Comparison of ENCODE assay signal across 22 mouse cellular contexts in the genomic region with DNA sequence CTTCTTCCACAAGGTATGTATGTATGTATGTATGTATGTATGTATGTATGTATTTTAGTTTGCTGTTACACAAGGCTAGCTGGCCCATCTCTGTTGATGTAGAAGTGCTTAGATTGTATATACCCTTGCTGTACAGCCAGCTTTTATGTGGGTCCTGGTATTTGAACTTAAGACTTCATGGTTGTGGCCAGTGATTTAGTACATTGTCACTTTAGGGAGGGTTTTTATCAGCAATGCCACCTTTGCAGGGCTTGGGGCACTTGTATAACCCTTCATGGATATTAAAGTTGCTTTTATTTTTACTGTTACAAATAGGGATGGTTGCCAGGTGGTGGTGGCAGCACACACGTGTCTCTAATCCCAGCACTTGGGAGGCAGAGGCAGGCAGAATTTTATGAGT. TPM values are rescaled to one million over a fixed set of nuclear protein-coding genes. Genes with fewer than 3 reads are reported as not detected.
DNase-seq lines count a peak whose midpoint lies in the region; ATAC-seq and TF ChIP-seq lines count a peak whose summit lies in the region.
"Had no signal": no experiment of that assay in that cellular context is flagged by ENCODE, and none has a peak within 500 bp of the region (broad histone marks: within the 10 kb centered on the region; RNA-seq: fewer than 3 reads in every experiment).

No protein-coding gene starts in this region.

- no peak for ATAC-seq in heart, embryonic 11.5 days (replicated peaks; ENCODE audit: insufficient number of reproducible peaks, low FRiP score, low TSS enrichment)
- ATAC-seq in liver, embryonic 16.5 days (ENCODE audit: low read depth), result no peak
- ATAC-seq in kidney, embryonic 14.5 days (ENCODE audit: low FRiP score, low TSS enrichment), result no peak
- no peak for ATAC-seq in megakaryocyte, adult 5-6 weeks (ENCODE audit: poor library complexity, severe bottlenecking)
- ATAC-seq: midbrain, embryonic 13.5 days had no signal

- peaks cover 66% of the 10 kb centered on the region for H3K4me1 ChIP-seq in heart, embryonic 10.5 days
- peaks cover 40% of the 10 kb centered on the region for H3K4me1 ChIP-seq in heart, embryonic 11.5 days (ENCODE audit: control insufficient read depth, insufficient read depth, low read length)
- peaks cover 64% of the 10 kb centered on the region for H3K4me1 ChIP-seq in E14TG2a.4 (replicated peaks; ENCODE audit: low read depth, low read length)
- H3K4me1 ChIP-seq in embryonic fibroblast, embryonic 13.5 days (ENCODE audit: control insufficient read depth, insufficient read depth, low read length), result peaks cover 7% of the 10 kb centered on the region; the same call in 1 of the 2 replicates
- H3K4me1 ChIP-seq in liver, embryonic 16.5 days (ENCODE audit: control insufficient read depth, low read depth, low read length), result peaks cover 67% of the 10 kb centered on the region
- H3K4me1 ChIP-seq in kidney, embryonic 14.5 days (ENCODE audit: control insufficient read depth, insufficient read depth, low read length), result peaks cover 25% of the 10 kb centered on the region

- no peak overlapping the region for H3K4me2 ChIP-seq in heart, embryonic 11.5 days
- H3K4me2 ChIP-seq in liver, embryonic 16.5 days (ENCODE audit: low read depth, low read length), result peak overlapping the region; percentile 79
- H3K4me2 ChIP-seq in kidney, embryonic 14.5 days (replicated peaks; ENCODE audit: low read depth, low read length), result no peak overlapping the region
- H3K4me2 ChIP-seq: hindbrain, embryonic 12.5 days had no signal

- no peaks in the 10 kb centered on the region for H3K9me3 ChIP-seq in heart, embryonic 10.5 days
- H3K9me3 ChIP-seq in heart, embryonic 11.5 days (replicated peaks; ENCODE audit: control insufficient read depth, low read length), result no peaks in the 10 kb centered on the region
- H3K9me3 ChIP-seq in E14TG2a.4 (ENCODE audit: low read length), result no peaks in the 10 kb centered on the region
- H3K9me3 ChIP-seq in liver, embryonic 16.5 days (replicated peaks; ENCODE audit: control insufficient read depth, low read length), result no peaks in the 10 kb centered on the region
- no peaks in the 10 kb centered on the region for H3K9me3 ChIP-seq in kidney, embryonic 14.5 days (ENCODE audit: control insufficient read depth, low read length)
- H3K9me3 ChIP-seq: forebrain, embryonic 10.5 days; hindbrain, embryonic 12.5 days; midbrain, embryonic 13.5 days had no signal

- TF ChIP-seq CTCF in E14TG2a.4 (conservative IDR thresholded peaks at IDR 0.05; ENCODE audit: low read length), result no peak
- TF ChIP-seq CTCF in embryonic fibroblast, embryonic 13.5 days (IDR thresholded peaks at IDR 0.05; ENCODE audit: borderline replicate concordance, insufficient read depth, low read length), result no peak

- WGBS in heart, embryonic 10.5 days, result 68% methylated on average over 1 of the region's 1 CpGs
- 68% methylated on average over 1 of the region's 1 CpGs for WGBS in heart, embryonic 11.5 days (ENCODE audit: insufficient replicate concordance)
- WGBS in liver, embryonic 16.5 days (ENCODE audit: insufficient replicate concordance), result 18% methylated on average over 1 of the region's 1 CpGs
- 68% methylated on average over 1 of the region's 1 CpGs for WGBS in kidney, embryonic 14.5 days

- H3K27ac ChIP-seq in heart, embryonic 10.5 days, result peak overlapping the region; percentile 95; the same call in 1 of the 2 replicates
- H3K27ac ChIP-seq in heart, embryonic 11.5 days (ENCODE audit: low read depth, low read length), result no peak overlapping the region
- H3K27ac ChIP-seq in embryonic fibroblast, embryonic 13.5 days (ENCODE audit: insufficient read depth, low read length), result peak overlapping the region; percentile 94; the same call in 1 of the 2 replicates
- peak overlapping the region; percentile 98 for H3K27ac ChIP-seq in liver, embryonic 16.5 days (ENCODE audit: low read length)
- no peak overlapping the region for H3K27ac ChIP-seq in kidney, embryonic 14.5 days (ENCODE audit: low read depth, low read length)
- H3K27ac ChIP-seq: hindbrain, embryonic 12.5 days; midbrain, embryonic 13.5 days had no signal

- DNase-seq in heart, embryonic 10.5 days (ENCODE audit: low spot score), result no peak
- DNase-seq in kidney, adult 11 months, result no peak
- DNase-seq: adrenal gland, postnatal 25 days; cerebellum, postnatal 36 days; gastrocnemius, postnatal 10 days; kidney, postnatal 25 days; layer of hippocampus, adult 9-11 months; lung, adult 18-20 months; lung, postnatal 4 days had no signal

- peaks cover 19% of the 10 kb centered on the region for H3K36me3 ChIP-seq in heart, embryonic 10.5 days
- H3K36me3 ChIP-seq in heart, embryonic 11.5 days (ENCODE audit: control insufficient read depth, insufficient read depth, low read length), result no peaks in the 10 kb centered on the region; the same call in 1 of the 2 replicates
- peaks cover 61% of the 10 kb centered on the region for H3K36me3 ChIP-seq in E14TG2a.4 (ENCODE audit: insufficient read depth, low read length)
- H3K36me3 ChIP-seq in liver, embryonic 16.5 days (ENCODE audit: control insufficient read depth, insufficient read depth), result peaks cover 12% of the 10 kb centered on the region
- no peaks in the 10 kb centered on the region; the same call in 1 of the 2 replicates for H3K36me3 ChIP-seq in kidney, embryonic 14.5 days (ENCODE audit: control insufficient read depth, insufficient read depth, low read length)
- H3K36me3 ChIP-seq: midbrain, embryonic 13.5 days had no signal

- no peak overlapping the region for H3K9ac ChIP-seq in heart, embryonic 11.5 days (ENCODE audit: low read depth, low read length)
- no peak overlapping the region; the same call in 1 of the 2 replicates for H3K9ac ChIP-seq in liver, embryonic 16.5 days (ENCODE audit: low read depth, low read length)
- H3K9ac ChIP-seq in kidney, embryonic 14.5 days (ENCODE audit: low read depth, low read length), result no peak overlapping the region
- H3K9ac ChIP-seq: hindbrain, embryonic 12.5 days had no signal

- no peak for TF ChIP-seq POLR2A in embryonic fibroblast, embryonic 13.5 days (IDR thresholded peaks at IDR 0.05; ENCODE audit: low read depth, low read length)

- no peaks in the 10 kb centered on the region for H3K27me3 ChIP-seq in heart, embryonic 10.5 days (ENCODE audit: insufficient read depth, poor library complexity, severe bottlenecking)
- no peaks in the 10 kb centered on the region for H3K27me3 ChIP-seq in heart, embryonic 11.5 days (ENCODE audit: control insufficient read depth, insufficient read depth, low read length)
- H3K27me3 ChIP-seq in E14TG2a.4 (ENCODE audit: insufficient read depth, low read length), result no peaks in the 10 kb centered on the region
- no peaks in the 10 kb centered on the region for H3K27me3 ChIP-seq in liver, embryonic 16.5 days (ENCODE audit: control insufficient read depth, insufficient read depth, low read depth, low read length)
- no peaks in the 10 kb centered on the region for H3K27me3 ChIP-seq in kidney, embryonic 14.5 days (ENCODE audit: control insufficient read depth, insufficient read depth, low read length)
- H3K27me3 ChIP-seq: hindbrain, embryonic 12.5 days; midbrain, embryonic 13.5 days had no signal

- H3K4me3 ChIP-seq in heart, embryonic 10.5 days, result no peak overlapping the region
- no peak overlapping the region for H3K4me3 ChIP-seq in heart, embryonic 11.5 days (ENCODE audit: low read depth, low read length)
- H3K4me3 ChIP-seq in E14TG2a.4 (replicated peaks; ENCODE audit: low read length), result 0 out of 2 replicates have a peak overlapping the region, but pooled peaks have one; percentile 95
- H3K4me3 ChIP-seq in embryonic fibroblast, embryonic 13.5 days (ENCODE audit: insufficient read depth, low read length), result no peak overlapping the region
- no peak overlapping the region for H3K4me3 ChIP-seq in liver, embryonic 16.5 days (ENCODE audit: low read depth, low read length)
- H3K4me3 ChIP-seq in kidney, embryonic 14.5 days (ENCODE audit: low read length), result no peak overlapping the region
- H3K4me3 ChIP-seq: hindbrain, embryonic 12.5 days had no signal

RNA-seq across cellular contexts. Expression of a gene that starts 1.6 kb away (rescaled TPM):
- 0.70 and 0.84 TPM in 2 replicates for polyA plus RNA-seq in heart, embryonic 10.5 days (2016; fragmentation: Nextera tagmentation; extraction: Ambion mirVana)
- 0.93 and 1.1 TPM in 2 replicates for polyA plus RNA-seq in heart, embryonic 11.5 days (2014; fragmentation: Nextera tagmentation; extraction: Ambion mirVana)
- 47.5 and 48.1 TPM in 2 replicates for polyA plus RNA-seq in embryonic fibroblast, embryonic 13.5 days (2011; ENCODE audit: insufficient read length, low read depth, missing spikeins)
- 0.40 and 0.47 TPM in 2 replicates for polyA plus RNA-seq in liver, embryonic 16.5 days (2015; fragmentation: Nextera tagmentation; extraction: Ambion mirVana)
- 0.93 and 1.9 TPM in 2 replicates for polyA plus RNA-seq in kidney, embryonic 14.5 days (2014; fragmentation: Nextera tagmentation; extraction: Ambion mirVana)
- 22.5 and 23.2 TPM in 2 replicates for total RNA-seq in megakaryocyte, adult 5-6 weeks (2015)
- total RNA-seq in megakaryocyte, adult 5-6 weeks (2017), result 107 and 126 TPM in 2 replicates

RNA-seq across cellular contexts. Expression of a gene that starts 24.5 kb away (rescaled TPM):
- 1.5 TPM in 1 of 2 replicates, not detected in the other for polyA plus RNA-seq in heart, embryonic 10.5 days (2016; fragmentation: Nextera tagmentation; extraction: Ambion mirVana)
- polyA plus RNA-seq in heart, embryonic 11.5 days (2014; fragmentation: Nextera tagmentation; extraction: Ambion mirVana), result 0.66 and 0.69 TPM in 2 replicates
- polyA plus RNA-seq in embryonic fibroblast, embryonic 13.5 days (2011; ENCODE audit: insufficient read length, low read depth, missing spikeins), result not detected in 2 replicates
- polyA plus RNA-seq in liver, embryonic 16.5 days (2015; fragmentation: Nextera tagmentation; extraction: Ambion mirVana), result 0.11 and 1.9 TPM in 2 replicates
- 0.37 and 0.60 TPM in 2 replicates for polyA plus RNA-seq in kidney, embryonic 14.5 days (2014; fragmentation: Nextera tagmentation; extraction: Ambion mirVana)
- total RNA-seq in megakaryocyte, adult 5-6 weeks (2015), result 1.1 and 4.4 TPM in 2 replicates
- total RNA-seq in megakaryocyte, adult 5-6 weeks (2017), result 0.26 TPM in 1 of 2 replicates, not detected in the other
- total RNA-seq: adrenal gland, postnatal 25 days; gastrocnemius, postnatal 10 days; heart, adult 8-10 months; heart, postnatal 10 days; left cerebral cortex, postnatal 14 days had no signal
- polyA plus RNA-seq: embryonic facial prominence, embryonic 11.5 days; forebrain, embryonic 10.5 days had no signal

RNA-seq across cellular contexts. Expression of a gene that starts 45.3 kb away (rescaled TPM):
- 288 and 313 TPM in 2 replicates for polyA plus RNA-seq in heart, embryonic 10.5 days (2016; fragmentation: Nextera tagmentation; extraction: Ambion mirVana)
- polyA plus RNA-seq in heart, embryonic 11.5 days (2014; fragmentation: Nextera tagmentation; extraction: Ambion mirVana), result 246 and 266 TPM in 2 replicates
- polyA plus RNA-seq in embryonic fibroblast, embryonic 13.5 days (2011; ENCODE audit: insufficient read length, low read depth, missing spikeins), result 182 and 189 TPM in 2 replicates
- 103 and 111 TPM in 2 replicates for polyA plus RNA-seq in liver, embryonic 16.5 days (2015; fragmentation: Nextera tagmentation; extraction: Ambion mirVana)
- polyA plus RNA-seq in kidney, embryonic 14.5 days (2014; fragmentation: Nextera tagmentation; extraction: Ambion mirVana), result 286 and 297 TPM in 2 replicates
- total RNA-seq in megakaryocyte, adult 5-6 weeks (2015), result 96.8 and 102 TPM in 2 replicates
- total RNA-seq in megakaryocyte, adult 5-6 weeks (2017), result 103 and 116 TPM in 2 replicates

RNA-seq across cellular contexts. Expression of a gene that starts 56.9 kb away (rescaled TPM):
- 12.5 TPM in 2 replicates for polyA plus RNA-seq in heart, embryonic 10.5 days (2016; fragmentation: Nextera tagmentation; extraction: Ambion mirVana)
- polyA plus RNA-seq in heart, embryonic 11.5 days (2014; fragmentation: Nextera tagmentation; extraction: Ambion mirVana), result 6.7 and 7.2 TPM in 2 replicates
- polyA plus RNA-seq in embryonic fibroblast, embryonic 13.5 days (2011; ENCODE audit: insufficient read length, low read depth, missing spikeins), result 21.3 and 28.4 TPM in 2 replicates
- 12.4 and 13.2 TPM in 2 replicates for polyA plus RNA-seq in liver, embryonic 16.5 days (2015; fragmentation: Nextera tagmentation; extraction: Ambion mirVana)
- 1.9 and 2.6 TPM in 2 replicates for polyA plus RNA-seq in kidney, embryonic 14.5 days (2014; fragmentation: Nextera tagmentation; extraction: Ambion mirVana)
- total RNA-seq in megakaryocyte, adult 5-6 weeks (2015), result 22.5 and 25.3 TPM in 2 replicates
- total RNA-seq in megakaryocyte, adult 5-6 weeks (2017), result 63.1 and 83.2 TPM in 2 replicates

Comparison
In these comparisons a context has a peak if more than half of its experiments do, and no peak if none do; other contexts are left out.
1. H3K27ac ChIP-seq: peak in heart, embryonic 10.5 days (single experiment), embryonic fibroblast, embryonic 13.5 days (single experiment) and liver, embryonic 16.5 days (single experiment); none in heart, embryonic 11.5 days (single experiment) and kidney, embryonic 14.5 days (single experiment).
2. RNA of a gene that starts 1.6 kb away (polyA plus RNA-seq): 47.5 to 48.1 TPM in embryonic fibroblast, embryonic 13.5 days; 0.93 to 1.9 TPM in kidney, embryonic 14.5 days, 0.93 to 1.1 TPM in heart, embryonic 11.5 days, 0.70 to 0.84 TPM in heart, embryonic 10.5 days and 0.40 to 0.47 TPM in liver, embryonic 16.5 days; every median in the first group is over 10 times any median in the second.